ENCODE assay signal across 8 mouse cellular contexts in the genomic region with DNA sequence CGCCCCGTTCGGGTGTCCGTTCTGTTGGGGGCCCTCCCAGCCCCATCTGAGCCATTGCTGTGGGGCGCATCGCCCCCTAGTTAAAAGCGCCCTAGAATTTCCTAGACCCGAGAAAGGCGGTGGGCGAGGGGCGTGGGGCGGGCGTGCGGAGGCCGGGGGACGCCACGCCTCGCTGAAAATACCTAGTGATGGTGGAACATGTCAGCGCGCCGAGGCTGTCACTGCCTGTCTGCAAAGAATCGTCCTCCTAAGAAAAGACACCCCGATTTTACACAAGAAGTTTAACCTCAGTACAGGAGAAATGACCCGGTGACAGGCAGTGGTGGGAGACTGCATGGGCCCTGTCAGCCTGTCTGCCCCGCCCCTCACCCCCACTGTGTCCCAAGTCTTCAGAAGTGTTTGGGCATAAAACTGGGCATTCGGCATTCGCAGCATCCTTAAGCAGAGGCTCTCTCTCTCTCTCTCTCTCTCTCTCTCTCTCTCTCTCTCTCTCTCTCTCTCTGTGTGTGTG. TPM values are rescaled to one million over a fixed set of nuclear protein-coding genes. Genes with fewer than 3 reads are reported as not detected.
A peak's percentile ranks its signal among the peaks of the same experiment; 100 is the strongest.
DNase-seq lines count a peak whose midpoint lies in the region; ATAC-seq lines count a peak whose summit lies in the region.

No protein-coding gene starts in this region.

- peak overlapping the region; percentile 76 for H3K9ac ChIP-seq in forebrain, embryonic 12.5 days
- H3K9ac ChIP-seq in neural tube, embryonic 12.5 days: peak overlapping the region; percentile 74

- no peaks in the 10 kb centered on the region for H3K36me3 ChIP-seq in forebrain, embryonic 12.5 days (replicated peaks)
- no peaks in the 10 kb centered on the region for H3K36me3 ChIP-seq in neural tube, embryonic 12.5 days

- peak overlapping the region; percentile 97 for H3K4me2 ChIP-seq in forebrain, embryonic 12.5 days
- H3K4me2 ChIP-seq in neural tube, embryonic 12.5 days (replicated peaks): peak overlapping the region; percentile 99

- H3K4me1 ChIP-seq in forebrain, embryonic 12.5 days: peaks cover 21% of the 10 kb centered on the region
- peaks cover 17% of the 10 kb centered on the region for H3K4me1 ChIP-seq in neural tube, embryonic 12.5 days

- peak; percentile 22; the same call in 1 of the 2 replicates for ATAC-seq in forebrain, embryonic 12.5 days (ENCODE audit: low FRiP score)
- peak; percentile 23; the same call in 1 of the 2 replicates for ATAC-seq in neural tube, embryonic 12.5 days (ENCODE audit: low FRiP score, low read depth)

- 3% methylated on average over 27 of the region's 27 CpGs for WGBS in forebrain, embryonic 12.5 days
- WGBS in neural tube, embryonic 12.5 days: 2% methylated on average over 27 of the region's 27 CpGs

- peak; percentile 33 to 39 for DNase-seq in layer of hippocampus, postnatal 14 days (ENCODE audit: low spot score in 2 of 2)
- DNase-seq in layer of hippocampus, postnatal 36 days: no peak
- peak; percentile 23 for DNase-seq in R1 (ENCODE audit: low read depth, low spot score)
- peak; percentile 37 for DNase-seq in kidney, postnatal 14 days
- DNase-seq in spleen, postnatal 4 days (ENCODE audit: low spot score in 2 of 2): no peak
- no peak for DNase-seq in cerebellum, adult 11 months

- no peaks in the 10 kb centered on the region for H3K9me3 ChIP-seq in forebrain, embryonic 12.5 days
- H3K9me3 ChIP-seq in neural tube, embryonic 12.5 days: no peaks in the 10 kb centered on the region

- no peak overlapping the region for H3K27ac ChIP-seq in forebrain, embryonic 12.5 days
- no peak overlapping the region for H3K27ac ChIP-seq in neural tube, embryonic 12.5 days

- H3K4me3 ChIP-seq in forebrain, embryonic 12.5 days (replicated peaks): peak overlapping the region; percentile 75
- peak overlapping the region; percentile 72 for H3K4me3 ChIP-seq in neural tube, embryonic 12.5 days

- H3K27me3 ChIP-seq in forebrain, embryonic 12.5 days: peaks cover 74% of the 10 kb centered on the region
- peaks cover 43% of the 10 kb centered on the region for H3K27me3 ChIP-seq in neural tube, embryonic 12.5 days (replicated peaks)

RNA-seq across cellular contexts. Expression of gene Neurl1b, which starts 0.8 kb away (rescaled TPM):
- 10 to 100 TPM; 80.3 to 84.9 TPM for total RNA-seq in layer of hippocampus, postnatal 14 days (2021)
- total RNA-seq in layer of hippocampus, postnatal 36 days (2021): 10 to 100 TPM; 76.7 to 80.8 TPM
- polyA plus RNA-seq in forebrain, embryonic 12.5 days (2016; fragmentation: Nextera tagmentation; extraction: Ambion mirVana): 0.57 and 0.72 TPM in 2 replicates
- polyA plus RNA-seq in neural tube, embryonic 12.5 days (2016; fragmentation: Nextera tagmentation; extraction: Ambion mirVana): 0.50 and 0.58 TPM in 2 replicates

Comparison
In these comparisons a context has a peak if more than half of its experiments do, and no peak if none do; other contexts are left out.
1. DNase-seq: peak in layer of hippocampus, postnatal 14 days (2 of 2), R1 (single experiment) and kidney, postnatal 14 days (single experiment); none in layer of hippocampus, postnatal 36 days (0 of 2), spleen, postnatal 4 days (0 of 2) and cerebellum, adult 11 months (single experiment).